Mouse (Mus musculus) ovary, adult 2 months (tissue): Measurements from ENCODE around the gene Olfr516. TPM values are rescaled to one million over a fixed set of nuclear protein-coding genes. Genes with fewer than 3 reads are reported as not detected.

ENCODE experiments used
- polyA plus RNA-seq: library from polyadenylated mRNA; depleted of rRNA; stranded (reverse); fragments of >200 nt; gene quantifications from 2 replicates; pipeline ENCODE4 v1.2.3, GENCODE M21; 2012; rRNA removed

Gene Olfr516
- polyA plus RNA-seq = not detected in 2 replicates

DNA sequence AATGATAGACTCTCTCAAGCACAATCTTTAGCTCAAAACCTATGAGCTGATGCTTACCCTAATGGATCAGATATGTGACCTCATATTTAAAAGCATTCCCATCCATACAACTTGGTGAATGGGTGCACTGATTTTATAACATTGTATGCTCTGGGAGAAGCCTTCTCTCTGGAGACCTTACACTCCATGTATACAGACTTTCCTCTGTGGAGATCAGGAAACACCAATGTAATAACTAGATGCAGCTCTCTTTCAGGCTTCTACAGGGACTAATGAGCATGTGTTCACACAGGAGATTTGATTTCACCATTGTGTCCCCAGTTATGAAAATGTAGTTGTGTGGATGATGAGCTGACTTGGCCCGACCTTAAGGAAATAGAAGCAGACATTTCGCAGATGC, at the start of gene Olfr516:
Gene Olfr516 (minus strand): TSS at position 101 of the 400 bp plus-strand sequence.

DNA sequence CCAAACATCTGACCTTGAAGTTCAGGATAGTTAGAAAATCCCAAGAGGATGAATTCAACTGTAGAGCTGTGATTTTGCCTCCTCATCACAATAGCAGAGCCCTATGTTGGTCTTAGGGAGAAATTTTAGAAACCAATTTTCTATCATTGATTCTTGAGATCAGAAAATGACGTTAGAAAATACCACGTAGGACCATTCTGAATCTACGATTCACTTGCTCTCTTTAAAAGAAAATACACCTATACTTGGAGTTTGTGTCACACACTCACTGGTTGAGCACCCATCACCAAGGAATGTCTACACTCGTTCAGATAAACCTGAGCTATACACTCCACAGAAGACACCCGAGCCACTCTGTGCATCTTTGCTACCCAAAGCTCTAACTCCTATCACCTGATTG, 44.0 kb upstream of the Olfr516 start, which contains the start of gene Olfr519:
Gene Olfr519 (minus strand): TSS at position 101 of the 400 bp plus-strand sequence.

DNA sequence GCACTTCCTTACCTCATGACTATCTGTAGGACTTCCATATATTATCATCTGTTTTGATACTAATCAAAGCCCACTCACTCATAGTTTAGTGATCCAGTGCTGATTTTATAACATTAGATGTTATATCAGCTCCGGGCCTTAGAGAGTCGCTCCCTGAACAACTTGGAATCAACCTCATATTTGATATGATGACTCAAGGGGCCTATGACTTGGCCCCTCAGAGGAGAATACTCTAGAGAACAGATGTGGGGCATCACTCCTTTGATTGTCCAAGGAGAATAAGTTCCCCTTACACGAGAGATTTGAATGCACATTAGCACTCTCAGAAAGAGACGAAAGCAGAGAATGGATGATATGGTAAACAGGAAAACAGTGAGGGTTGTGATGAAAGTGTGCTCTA, 34.6 kb upstream of the Olfr516 start, which contains the start of gene Olfr518:
Gene Olfr518 (minus strand): TSS at position 101 of the 400 bp plus-strand sequence.

DNA sequence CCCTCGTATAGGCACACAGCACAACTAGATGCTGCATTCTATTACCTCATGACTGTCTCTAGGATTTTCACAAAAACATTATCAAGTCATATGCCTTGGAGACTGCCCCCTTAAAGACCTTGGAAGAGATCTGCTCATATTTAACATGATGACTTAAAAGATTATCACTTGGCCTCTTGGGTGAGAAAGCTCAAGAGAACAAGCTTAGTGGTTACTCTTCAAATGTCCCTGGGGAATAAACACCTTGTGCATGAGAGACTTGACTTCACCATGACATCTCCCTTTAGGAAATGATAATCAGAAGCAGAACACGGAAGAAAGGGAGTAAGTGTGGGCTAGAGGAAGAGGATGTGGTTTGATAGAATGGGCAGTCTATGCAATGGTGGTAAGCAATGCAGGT, 21.9 kb upstream of the Olfr516 start, which contains the start of gene Olfr517:
Gene Olfr517 (minus strand): TSS at position 101 of the 400 bp plus-strand sequence.

DNA sequence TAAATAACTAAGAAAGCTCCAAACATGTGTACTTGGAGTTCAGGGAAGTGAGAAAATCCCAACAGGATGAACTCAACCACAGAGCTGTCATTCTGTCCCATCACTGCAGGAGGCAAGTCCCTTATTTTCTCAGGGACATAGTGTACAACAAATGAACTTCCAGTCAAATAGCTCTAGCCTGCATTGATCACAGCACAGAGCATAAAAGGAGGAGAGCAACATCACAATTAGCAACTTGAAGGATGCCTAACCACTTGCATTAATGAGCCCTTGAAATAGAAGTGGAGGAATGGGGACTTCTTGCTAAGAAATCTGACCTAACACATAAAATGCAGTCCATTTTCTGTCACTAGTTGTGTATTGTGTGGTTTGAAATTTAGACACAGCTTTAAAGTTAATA, 24.4 kb downstream of the Olfr516 start, which contains the start of gene Olfr514:
Gene Olfr514 (minus strand): TSS at position 101 of the 400 bp plus-strand sequence.

Other genes with a start within 250 kb of the Olfr516 start
- not detected in 2 replicates for gene Olfr506, start 239.7 kb downstream of the Olfr516 start, polyA plus RNA-seq
- gene Olfr507, start 228.7 kb downstream of the Olfr516 start, polyA plus RNA-seq = not detected in 2 replicates
- not detected in 2 replicates for gene Olfr508, start 220.5 kb downstream of the Olfr516 start, polyA plus RNA-seq
- not detected in 2 replicates for gene Olfr509, start 198.6 kb downstream of the Olfr516 start, polyA plus RNA-seq
- not detected in 2 replicates for gene Olfr510, start 184.1 kb downstream of the Olfr516 start, polyA plus RNA-seq
- gene Olfr512, start 137.2 kb downstream of the Olfr516 start, polyA plus RNA-seq = not detected in 2 replicates
- not detected in 2 replicates for gene Olfr513, start 99.6 kb downstream of the Olfr516 start, polyA plus RNA-seq
- gene Olfr514, start 24.5 kb downstream of the Olfr516 start, polyA plus RNA-seq = not detected in 2 replicates
- not detected in 2 replicates for gene Olfr517, start 21.9 kb upstream of the Olfr516 start, polyA plus RNA-seq
- not detected in 2 replicates for gene Olfr518, start 34.5 kb upstream of the Olfr516 start, polyA plus RNA-seq
- not detected in 2 replicates for gene Olfr519, start 43.9 kb upstream of the Olfr516 start, polyA plus RNA-seq
- 1.5 and 1.6 TPM in 2 replicates for gene Nlrp10, start 79.6 kb upstream of the Olfr516 start, polyA plus RNA-seq
- gene Eif3f, start 83.9 kb upstream of the Olfr516 start, polyA plus RNA-seq = 332 and 356 TPM in 2 replicates
- 3.8 and 4.6 TPM in 2 replicates for gene Tub, start 99.8 kb upstream of the Olfr516 start, polyA plus RNA-seq
- 0.53 and 2.6 TPM in 2 replicates for gene Ric3, start 232.8 kb upstream of the Olfr516 start, polyA plus RNA-seq